Mouse (Mus musculus): ENCODE measurements around the gene Prss41. TPM values are rescaled to one million over a fixed set of nuclear protein-coding genes. Genes with fewer than 3 reads are reported as not detected.

The Prss41 gene
- polyA plus RNA-seq, 1 experiment from 2014 or later = not detected

DNA sequence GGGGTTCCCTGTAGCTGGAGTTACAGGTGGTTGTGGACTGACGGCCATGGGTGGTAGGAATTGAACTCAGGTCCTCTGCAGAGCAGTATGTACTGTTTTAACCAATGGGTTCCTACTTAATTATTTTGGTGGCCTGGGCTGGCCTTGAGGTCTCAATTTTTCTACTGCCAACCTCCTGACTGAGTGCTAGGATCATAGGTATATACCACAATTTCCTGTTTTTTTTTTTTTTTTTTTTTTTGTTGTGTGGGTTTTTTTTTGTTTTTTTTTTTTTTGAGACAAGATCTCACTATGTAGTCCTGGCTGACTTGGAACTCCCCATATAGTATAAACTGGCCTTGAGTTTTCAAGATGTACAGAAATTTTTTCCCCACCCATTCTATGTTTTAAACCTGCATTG, 12.8 kb downstream of the Prss41 start:
- peaks cover 3% of the 10 kb centered on the region; the same call in 1 of the 2 replicates for H3K9me3 ChIP-seq (replicated peaks; ENCODE audit: control insufficient read depth, low read length)
- WGBS (ENCODE audit: insufficient replicate concordance) = 74% methylated on average over 1 of the region's 1 CpGs
- no peak overlapping the region for H3K9ac ChIP-seq (ENCODE audit: low read depth, low read length)
- H3K27ac ChIP-seq (ENCODE audit: low read length) = no peak overlapping the region
- no peak overlapping the region for H3K4me3 ChIP-seq (ENCODE audit: low read depth, low read length)
- ATAC-seq (ENCODE audit: low read depth) = no peak
- H3K27me3 ChIP-seq (ENCODE audit: control insufficient read depth, insufficient read depth, low read depth, low read length) = peaks cover 18% of the 10 kb centered on the region; the same call in 1 of the 2 replicates
- H3K4me1 ChIP-seq (ENCODE audit: control insufficient read depth, low read depth, low read length) = peaks cover 17% of the 10 kb centered on the region
- H3K4me2 ChIP-seq (ENCODE audit: low read depth, low read length) = no peak overlapping the region
- H3K36me3 ChIP-seq (ENCODE audit: control insufficient read depth, insufficient read depth) = peaks cover 6% of the 10 kb centered on the region

DNA sequence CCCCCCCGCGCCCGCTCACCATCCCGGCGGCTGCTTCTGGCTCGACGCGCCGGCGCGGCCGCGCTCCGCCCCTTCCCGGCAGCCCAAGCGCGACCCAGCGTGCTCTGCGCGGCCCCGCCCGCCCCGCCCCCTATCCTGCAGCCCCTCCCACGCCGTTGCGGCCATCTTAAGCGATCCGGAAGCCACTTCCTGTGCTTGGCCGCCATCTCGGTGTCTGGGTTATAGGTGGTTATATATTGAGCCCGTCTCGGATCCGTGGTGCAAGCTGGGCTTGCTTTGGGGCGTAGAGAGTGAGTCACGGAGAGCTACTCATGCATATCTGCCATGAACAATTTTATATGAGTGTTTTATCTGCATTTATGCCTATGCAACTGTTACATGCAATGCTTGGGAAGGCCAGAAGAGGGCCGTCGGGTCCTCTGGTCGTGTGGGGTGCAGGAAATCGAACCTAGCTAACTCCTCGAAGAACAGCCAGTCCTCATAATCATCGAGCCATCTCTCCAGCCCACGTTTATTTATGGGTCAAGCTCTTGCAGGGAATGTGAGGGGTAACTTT, 14.8 kb downstream of the Prss41 start, which contains the start of gene Elob:
Gene Elob (minus strand): TSS at position 73 of the 556 bp plus-strand sequence.
- ATAC-seq (ENCODE audit: low read depth) = peak; percentile 95
- peak within 1 kb of the TSS; percentile 89 for H3K4me2 ChIP-seq (ENCODE audit: low read depth, low read length)
- under 1% methylated on average over 25 of the region's 42 CpGs for WGBS (ENCODE audit: insufficient replicate concordance)
- H3K27ac ChIP-seq (ENCODE audit: low read length) = peak within 1 kb of the TSS; percentile 86
- peak within 1 kb of the TSS; percentile 81 for H3K9ac ChIP-seq (ENCODE audit: low read depth, low read length)
- H3K4me3 ChIP-seq (ENCODE audit: low read depth, low read length) = peak within 1 kb of the TSS; percentile 83
- H3K9me3 ChIP-seq (replicated peaks; ENCODE audit: control insufficient read depth, low read length) = peaks cover 3% of the 10 kb centered on the region; the same call in 1 of the 2 replicates
- peaks cover 16% of the 10 kb centered on the region; the same call in 1 of the 2 replicates for H3K27me3 ChIP-seq (ENCODE audit: control insufficient read depth, insufficient read depth, low read depth, low read length)
- H3K4me1 ChIP-seq (ENCODE audit: control insufficient read depth, low read depth, low read length) = peaks cover 17% of the 10 kb centered on the region
- H3K36me3 ChIP-seq (ENCODE audit: control insufficient read depth, insufficient read depth) = peaks cover 23% of the 10 kb centered on the region

- Histone ChIP-seq H3K36me3 (ENCODE audit: control insufficient read depth, insufficient read depth) (peaks cover 30% of the 10 kb centered on the region), H3K9me3 (replicated peaks; ENCODE audit: control insufficient read depth, low read length) (peaks cover 3% of the 10 kb centered on the region; the same call in 1 of the 2 replicates), H3K4me1 (ENCODE audit: control insufficient read depth, low read depth, low read length) (peaks cover 17% of the 10 kb centered on the region), H3K4me2 (ENCODE audit: low read depth, low read length) (peak overlapping the region; percentile 89), H3K27me3 (ENCODE audit: control insufficient read depth, insufficient read depth, low read depth, low read length) (peaks cover 9% of the 10 kb centered on the region; the same call in 1 of the 2 replicates), H3K27ac (ENCODE audit: low read length) (peak overlapping the region; percentile 74), H3K4me3 (ENCODE audit: low read depth, low read length) (peak overlapping the region; percentile 83), H3K9ac (ENCODE audit: low read depth, low read length) (peak overlapping the region; percentile 81)
- 0% methylated on average over 47 of the region's 47 CpGs for WGBS (ENCODE audit: insufficient replicate concordance)
- peak; percentile 55 for ATAC-seq (ENCODE audit: low read depth)
Observed at GRCm38 (mm10) chr17:23828271-23829001, 15.5 kb downstream of the Prss41 start.

DNA sequence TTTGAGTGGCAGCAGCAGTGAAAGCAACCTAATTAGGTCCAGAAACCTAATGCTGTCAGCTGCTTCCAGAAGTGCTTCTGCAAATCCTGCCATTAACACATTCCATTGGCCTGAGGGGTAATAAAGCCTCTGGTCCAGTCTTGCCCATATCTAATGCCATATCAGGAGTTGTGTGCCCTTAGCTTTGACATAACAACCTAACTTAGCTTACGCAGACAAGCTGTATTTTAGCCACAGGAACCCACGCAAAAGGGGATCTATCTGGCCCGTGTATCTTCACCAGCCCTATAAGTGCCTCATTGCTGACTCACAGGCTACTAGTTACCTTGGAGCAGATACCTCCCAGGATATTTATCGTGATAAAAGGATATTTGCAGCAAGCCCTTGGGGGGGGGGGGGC, 18.4 kb downstream of the Prss41 start:
- H3K27me3 ChIP-seq (ENCODE audit: control insufficient read depth, insufficient read depth, low read depth, low read length) = peaks cover 4% of the 10 kb centered on the region; the same call in 1 of the 2 replicates
- 80% methylated on average over 4 of the region's 4 CpGs for WGBS (ENCODE audit: insufficient replicate concordance)
- no peak overlapping the region for H3K27ac ChIP-seq (ENCODE audit: low read length)
- no peak overlapping the region for H3K9ac ChIP-seq (ENCODE audit: low read depth, low read length)
- peaks cover 54% of the 10 kb centered on the region for H3K36me3 ChIP-seq (ENCODE audit: control insufficient read depth, insufficient read depth)
- no peak for ATAC-seq (ENCODE audit: low read depth)
- peaks cover 17% of the 10 kb centered on the region for H3K4me1 ChIP-seq (ENCODE audit: control insufficient read depth, low read depth, low read length)
- H3K9me3 ChIP-seq (replicated peaks; ENCODE audit: control insufficient read depth, low read length) = peaks cover 3% of the 10 kb centered on the region; the same call in 1 of the 2 replicates
- no peak overlapping the region for H3K4me2 ChIP-seq (ENCODE audit: low read depth, low read length)
- no peak overlapping the region for H3K4me3 ChIP-seq (ENCODE audit: low read depth, low read length)

- Histone ChIP-seq H3K4me1 (ENCODE audit: control insufficient read depth, low read depth, low read length) (peaks cover 12% of the 10 kb centered on the region), H3K9ac (ENCODE audit: low read depth, low read length) (no peak overlapping the region), H3K9me3 (replicated peaks; ENCODE audit: control insufficient read depth, low read length) (peaks cover 14% of the 10 kb centered on the region), H3K27me3 (ENCODE audit: control insufficient read depth, insufficient read depth, low read depth, low read length) (no peaks in the 10 kb centered on the region), H3K36me3 (ENCODE audit: control insufficient read depth, insufficient read depth) (peaks cover 74% of the 10 kb centered on the region), H3K4me2 (ENCODE audit: low read depth, low read length) (no peak overlapping the region), H3K4me3 (ENCODE audit: low read depth, low read length) (no peak overlapping the region), H3K27ac (ENCODE audit: low read length) (no peak overlapping the region)
- no peak for ATAC-seq (ENCODE audit: low read depth)
- WGBS (ENCODE audit: insufficient replicate concordance) = 91% methylated on average over 12 of the region's 12 CpGs
Observed at GRCm38 (mm10) chr17:23823614-23824013, 20.4 kb downstream of the Prss41 start.

DNA sequence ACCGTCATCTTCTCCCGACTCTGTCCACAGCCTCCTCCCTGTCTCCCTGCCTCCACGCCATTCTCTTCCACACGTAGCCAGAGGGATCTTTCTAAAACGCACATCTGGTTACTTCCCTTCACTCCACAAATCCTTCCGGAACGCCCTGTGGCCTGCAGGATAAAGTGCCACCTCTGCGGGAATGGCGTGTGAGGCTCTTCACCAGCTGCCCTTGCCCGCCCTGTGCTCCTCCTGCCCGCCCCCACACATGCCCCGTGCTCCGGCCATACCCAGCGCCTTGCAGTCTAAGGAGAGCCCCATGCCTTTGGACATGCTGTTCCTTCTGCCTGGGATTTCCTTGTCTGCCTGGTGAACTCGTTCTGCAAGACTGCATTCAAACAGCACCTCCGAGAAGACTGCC, 21.0 kb downstream of the Prss41 start:
- no peak for ATAC-seq (ENCODE audit: low read depth)
- Histone ChIP-seq H3K9me3 (replicated peaks; ENCODE audit: control insufficient read depth, low read length) (peaks cover 20% of the 10 kb centered on the region), H3K9ac (ENCODE audit: low read depth, low read length) (no peak overlapping the region), H3K27ac (ENCODE audit: low read length) (no peak overlapping the region), H3K27me3 (ENCODE audit: control insufficient read depth, insufficient read depth, low read depth, low read length) (no peaks in the 10 kb centered on the region), H3K36me3 (ENCODE audit: control insufficient read depth, insufficient read depth) (peaks cover 80% of the 10 kb centered on the region), H3K4me2 (ENCODE audit: low read depth, low read length) (no peak overlapping the region), H3K4me1 (ENCODE audit: control insufficient read depth, low read depth, low read length) (peaks cover 9% of the 10 kb centered on the region), H3K4me3 (ENCODE audit: low read depth, low read length) (no peak overlapping the region)
- WGBS (ENCODE audit: insufficient replicate concordance) = 87% methylated on average over 16 of the region's 16 CpGs

DNA sequence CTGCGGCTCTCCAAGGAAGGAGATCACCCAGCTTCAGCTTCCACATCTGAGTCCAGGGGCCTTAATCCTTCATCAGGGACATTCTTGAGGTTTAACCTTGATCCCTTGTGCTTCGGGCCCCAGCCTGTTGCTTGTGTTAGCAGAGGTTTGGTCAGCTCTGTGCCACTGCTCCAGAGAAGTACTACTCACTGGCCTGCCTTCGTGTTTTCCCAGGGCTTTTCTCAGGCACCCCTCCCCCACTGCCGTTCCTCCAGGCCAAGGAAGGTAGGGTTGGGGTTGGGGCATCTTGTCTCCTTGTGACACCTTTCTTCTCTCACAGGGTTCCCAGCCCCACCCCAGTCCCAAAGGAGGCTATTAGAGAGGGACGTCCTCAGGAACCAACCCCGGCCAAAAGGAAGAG, 21.9 kb downstream of the Prss41 start:
- 76% methylated on average over 6 of the region's 6 CpGs for WGBS (ENCODE audit: insufficient replicate concordance)
- no peaks in the 10 kb centered on the region for H3K27me3 ChIP-seq (ENCODE audit: control insufficient read depth, insufficient read depth, low read depth, low read length)
- H3K36me3 ChIP-seq (ENCODE audit: control insufficient read depth, insufficient read depth) = peaks cover 89% of the 10 kb centered on the region
- no peak overlapping the region for H3K4me3 ChIP-seq (ENCODE audit: low read depth, low read length)
- H3K4me1 ChIP-seq (ENCODE audit: control insufficient read depth, low read depth, low read length) = no peaks in the 10 kb centered on the region; the same call in 1 of the 2 replicates
- peaks cover 24% of the 10 kb centered on the region for H3K9me3 ChIP-seq (replicated peaks; ENCODE audit: control insufficient read depth, low read length)
- no peak overlapping the region for H3K27ac ChIP-seq (ENCODE audit: low read length)
- no peak for ATAC-seq (ENCODE audit: low read depth)
- no peak overlapping the region for H3K9ac ChIP-seq (ENCODE audit: low read depth, low read length)
- no peak overlapping the region for H3K4me2 ChIP-seq (ENCODE audit: low read depth, low read length)

GRCm38 (mm10) chr17:23820731-23821130, 23.2 kb downstream of the Prss41 start:
- WGBS (ENCODE audit: insufficient replicate concordance) = 90% methylated on average over 5 of the region's 5 CpGs
- no peak overlapping the region for H3K4me3 ChIP-seq (ENCODE audit: low read depth, low read length)
- no peak for ATAC-seq (ENCODE audit: low read depth)
- H3K27me3 ChIP-seq (ENCODE audit: control insufficient read depth, insufficient read depth, low read depth, low read length) = no peaks in the 10 kb centered on the region
- H3K9ac ChIP-seq (ENCODE audit: low read depth, low read length) = no peak overlapping the region
- no peak overlapping the region for H3K4me2 ChIP-seq (ENCODE audit: low read depth, low read length)
- H3K27ac ChIP-seq (ENCODE audit: low read length) = no peak overlapping the region
- H3K36me3 ChIP-seq (ENCODE audit: control insufficient read depth, insufficient read depth) = peaks cover 92% of the 10 kb centered on the region
- H3K4me1 ChIP-seq (ENCODE audit: control insufficient read depth, low read depth, low read length) = no peaks in the 10 kb centered on the region
- peaks cover 30% of the 10 kb centered on the region for H3K9me3 ChIP-seq (replicated peaks; ENCODE audit: control insufficient read depth, low read length)

GRCm38 (mm10) chr17:23819235-23819634, 24.7 kb downstream of the Prss41 start:
- H3K27ac ChIP-seq (ENCODE audit: low read length) = no peak overlapping the region
- no peaks in the 10 kb centered on the region for H3K4me1 ChIP-seq (ENCODE audit: control insufficient read depth, low read depth, low read length)
- peaks cover 94% of the 10 kb centered on the region for H3K36me3 ChIP-seq (ENCODE audit: control insufficient read depth, insufficient read depth)
- H3K9me3 ChIP-seq (replicated peaks; ENCODE audit: control insufficient read depth, low read length) = peaks cover 36% of the 10 kb centered on the region
- H3K4me3 ChIP-seq (ENCODE audit: low read depth, low read length) = no peak overlapping the region
- H3K9ac ChIP-seq (ENCODE audit: low read depth, low read length) = no peak overlapping the region
- WGBS (ENCODE audit: insufficient replicate concordance) = 96% methylated on average over 25 of the region's 25 CpGs
- no peak overlapping the region for H3K4me2 ChIP-seq (ENCODE audit: low read depth, low read length)
- no peak for ATAC-seq (ENCODE audit: low read depth)
- no peaks in the 10 kb centered on the region for H3K27me3 ChIP-seq (ENCODE audit: control insufficient read depth, insufficient read depth, low read depth, low read length)
